Mouse (Mus musculus) urinary bladder, postnatal 25 days (tissue): Measurements from ENCODE around the gene Rpl18a.

ENCODE experiments used
- DNase-seq: peaks from one replicate; pipeline ENCODE4 v3.0.0; 2022; ENCODE audit warnings: low spot score

Gene Rpl18a

DNA sequence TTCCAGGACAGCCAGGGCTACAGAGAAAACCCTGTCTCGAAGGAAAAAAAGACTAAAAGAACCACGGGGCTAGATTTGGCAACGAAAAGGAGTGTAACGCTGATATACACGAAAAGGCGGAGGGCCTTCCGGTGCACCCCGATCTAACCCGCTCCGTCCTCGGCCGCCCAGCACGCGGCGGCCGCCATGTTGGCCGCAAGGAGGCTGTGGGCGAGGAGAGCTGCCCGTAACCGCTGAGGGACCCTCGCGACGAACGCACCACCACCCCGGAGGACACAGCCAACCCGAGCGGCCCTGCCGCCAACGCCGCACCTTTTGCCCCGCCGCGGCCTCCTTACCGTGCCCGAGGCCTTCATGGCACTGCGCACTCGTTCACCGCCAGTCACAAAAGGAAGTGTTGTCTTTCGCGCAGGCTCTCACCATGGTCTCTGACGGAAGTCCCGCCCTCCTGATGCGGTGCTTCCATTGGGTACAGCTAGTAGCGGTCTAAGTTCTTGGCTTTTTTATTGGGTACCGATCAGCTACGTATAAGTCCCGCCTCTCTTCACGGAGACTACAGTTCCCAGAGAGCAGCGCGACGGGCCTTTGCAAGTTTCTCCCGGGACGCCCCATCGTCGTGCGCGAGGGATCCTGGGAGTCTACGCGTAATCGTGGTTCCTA, at the start of gene Rpl18a:
Gene Rpl18a (minus strand): TSS at position 392 of the 660 bp plus-strand sequence.
- peak; percentile 77 for DNase-seq

- DNase-seq: no peak
These were observed 46.0 kb upstream of the Rpl18a start for GRCm38 (mm10) chr8:70943187-70943586.

DNA sequence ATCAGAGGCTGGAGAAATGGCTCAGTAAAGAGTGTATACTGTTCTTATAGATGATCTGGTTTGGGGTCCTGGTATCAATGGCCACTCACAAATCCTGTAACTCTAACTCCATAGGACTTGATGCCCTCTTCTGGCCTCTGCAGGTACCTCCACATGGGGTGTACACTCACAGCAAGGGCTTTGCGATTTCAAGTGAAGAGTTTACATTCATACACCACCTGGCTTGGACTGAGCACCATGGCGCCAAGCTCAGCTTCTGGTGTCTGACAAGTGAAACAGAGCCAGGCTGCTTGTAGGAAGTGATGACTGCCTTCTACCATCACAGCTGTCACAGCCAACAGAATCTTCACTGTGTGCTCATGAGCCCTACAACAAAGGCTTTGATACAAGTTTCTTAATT, 44.3 kb upstream of the Rpl18a start:
- no peak for DNase-seq

DNA sequence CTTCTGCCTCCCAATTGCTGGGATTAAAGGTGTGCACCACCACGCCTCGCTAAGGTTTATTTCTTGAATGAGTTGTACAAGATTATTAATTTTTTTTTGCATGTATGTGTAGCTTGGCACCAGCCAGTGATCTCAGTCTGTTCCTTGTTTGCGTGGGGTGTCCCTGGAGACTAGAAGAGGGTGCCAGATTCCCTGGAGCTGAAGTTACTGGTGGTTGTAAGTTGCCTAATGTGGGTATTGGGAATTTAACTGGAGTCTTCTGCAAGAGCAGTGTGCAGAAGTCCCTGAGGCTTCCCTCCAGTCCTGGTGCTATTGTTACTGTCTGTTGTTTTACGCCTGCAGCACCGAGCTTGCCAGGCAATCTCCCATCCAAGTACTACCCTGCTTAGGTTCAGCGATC, 40.0 kb upstream of the Rpl18a start:
- DNase-seq: no peak

DNA sequence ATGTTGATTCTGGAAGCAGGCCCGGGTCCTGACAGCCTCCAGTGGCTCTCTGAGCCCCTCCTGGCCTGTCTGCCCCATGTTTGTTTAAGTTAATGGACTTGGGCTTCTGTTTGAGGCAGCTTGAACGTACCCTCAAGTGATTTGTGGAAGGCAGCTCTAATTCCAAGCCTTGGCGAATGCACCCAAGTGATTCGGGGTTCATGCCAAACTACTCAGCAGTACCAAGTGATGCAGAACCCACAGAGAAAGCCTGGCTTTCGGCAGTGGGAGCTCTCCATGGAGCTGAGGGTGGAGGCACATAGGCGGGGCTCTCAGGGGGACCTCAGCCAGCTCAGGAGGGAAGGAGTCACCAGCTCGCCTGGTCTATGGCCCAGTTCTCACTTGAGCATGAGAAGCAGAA, 37.6 kb upstream of the Rpl18a start:
- no peak for DNase-seq

GRCm38 (mm10) chr8:70933036-70933435, 35.8 kb upstream of the Rpl18a start:
- DNase-seq: no peak

GRCm38 (mm10) chr8:70931731-70932130, 34.5 kb upstream of the Rpl18a start:
- DNase-seq: no peak

GRCm38 (mm10) chr8:70928778-70929322, 31.6 kb upstream of the Rpl18a start:
- DNase-seq: no peak

DNA sequence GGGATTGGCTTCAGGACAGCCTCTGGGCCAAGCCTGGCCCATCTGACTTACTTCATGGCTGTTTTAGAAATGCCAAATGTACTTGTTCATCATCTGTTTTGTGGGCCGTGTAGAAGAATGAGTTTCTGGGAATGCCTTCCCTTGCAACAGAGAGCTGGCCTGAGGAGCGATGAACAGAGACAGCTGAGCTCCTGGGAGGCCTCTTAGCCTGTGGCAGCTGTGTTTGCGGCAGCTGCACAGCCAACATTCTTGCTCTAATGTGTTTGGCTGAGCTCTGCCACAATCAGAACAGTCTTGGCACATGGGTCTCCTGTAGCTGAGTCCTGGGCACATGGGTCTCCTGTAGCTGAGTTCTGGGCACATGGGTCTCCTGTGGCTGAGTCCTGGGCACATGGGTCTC, 30.9 kb upstream of the Rpl18a start:
- no peak for DNase-seq

DNA sequence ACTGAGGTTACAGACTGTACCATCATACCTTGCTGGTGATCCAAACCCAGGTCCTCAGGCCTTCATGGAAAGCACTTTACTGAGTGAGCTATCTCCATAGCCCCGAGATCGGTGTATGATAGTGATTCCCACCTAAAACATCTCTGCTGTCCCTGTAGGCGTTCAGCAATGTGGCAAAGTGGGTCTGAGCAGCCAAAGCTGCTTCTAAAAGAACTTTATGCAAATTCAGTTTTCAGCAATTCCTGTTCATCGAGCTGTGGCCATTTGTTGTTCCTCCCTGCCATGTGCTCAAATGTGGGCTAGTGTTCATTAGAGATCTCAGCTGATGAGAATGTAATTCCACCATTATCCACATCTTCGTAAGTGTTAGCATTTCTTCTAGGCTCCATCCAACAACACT, 29.2 kb upstream of the Rpl18a start:
- DNase-seq: no peak

DNA sequence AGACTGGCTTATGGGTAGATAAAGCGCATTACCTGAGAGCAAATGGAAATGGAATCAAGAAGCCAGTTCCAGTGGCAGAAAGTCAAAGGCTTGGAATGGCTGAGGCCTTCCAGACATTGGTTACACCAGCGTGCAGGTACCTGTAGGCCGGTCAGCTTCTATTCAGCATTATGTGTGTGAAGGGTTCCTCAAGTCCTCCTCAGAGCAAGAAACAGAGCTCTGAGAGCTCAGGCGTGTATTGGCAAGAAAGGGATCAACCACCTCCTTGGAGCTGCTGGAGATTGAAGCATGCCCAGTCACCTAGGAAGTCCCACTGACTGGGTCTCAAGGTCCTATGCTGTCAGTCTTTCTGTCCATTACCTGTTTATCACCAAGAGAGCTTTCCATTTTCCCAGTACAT, 28.5 kb upstream of the Rpl18a start:
- DNase-seq: no peak

DNA sequence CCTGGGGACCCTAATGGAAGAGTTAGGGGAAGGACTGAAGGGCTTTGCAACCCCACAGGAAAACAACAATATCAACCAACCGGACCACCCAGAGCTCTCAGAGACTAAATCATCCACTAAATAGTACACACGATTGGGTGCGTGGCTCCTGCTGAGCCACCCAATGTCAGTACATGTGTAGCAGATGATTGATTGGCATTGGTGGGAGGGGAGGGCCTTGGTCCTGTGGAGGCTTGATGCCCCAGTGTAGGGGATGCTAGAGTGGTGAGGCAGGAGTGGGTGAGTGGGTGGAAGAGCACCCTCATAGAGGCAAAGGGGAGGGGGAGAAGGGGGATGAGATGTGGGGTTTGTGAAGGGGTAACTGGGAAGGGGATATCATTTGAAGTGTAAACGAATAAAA, 26.9 kb upstream of the Rpl18a start:
- DNase-seq: no peak

DNA sequence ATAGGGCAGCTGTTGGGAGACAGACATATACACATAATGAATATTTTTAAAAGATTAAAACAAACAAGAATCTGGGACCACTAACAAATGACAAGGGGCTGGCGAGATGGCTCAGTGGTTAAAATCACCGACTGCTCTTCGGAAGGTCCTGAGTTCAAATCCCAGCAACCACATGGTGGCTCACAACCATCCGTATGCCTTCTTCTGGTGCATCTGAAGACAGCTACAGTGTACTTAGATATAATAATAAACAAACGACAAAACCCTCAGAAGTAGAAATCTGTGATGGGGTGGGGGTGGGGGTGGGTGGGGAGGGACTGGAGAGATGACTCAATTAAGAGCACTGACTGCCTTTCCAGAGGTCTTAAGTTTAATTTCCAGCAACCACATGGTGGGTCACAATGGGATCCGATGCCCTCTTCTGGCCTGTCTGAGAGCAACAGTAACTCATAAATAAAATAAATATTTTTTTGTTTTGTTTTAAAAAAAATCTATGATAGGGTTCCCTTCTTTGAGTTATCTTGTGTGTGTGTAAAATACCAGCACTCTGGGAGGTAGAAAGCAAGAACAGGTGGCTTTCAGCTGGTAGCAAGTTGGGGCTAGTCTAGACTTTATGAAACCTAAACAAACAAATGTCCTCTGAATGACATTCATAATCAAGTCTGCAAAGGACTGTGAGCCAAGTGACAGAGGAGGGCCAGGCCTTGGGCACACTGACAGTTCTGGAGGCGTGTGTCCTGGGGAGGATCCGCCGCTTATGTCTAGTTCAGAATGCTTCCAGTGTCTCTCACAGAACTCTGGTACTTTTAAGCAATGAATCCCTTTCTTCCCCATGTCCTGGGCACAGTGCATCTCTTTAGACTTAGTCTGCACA, 23.1 kb upstream of the Rpl18a start:
- no peak for DNase-seq

DNA sequence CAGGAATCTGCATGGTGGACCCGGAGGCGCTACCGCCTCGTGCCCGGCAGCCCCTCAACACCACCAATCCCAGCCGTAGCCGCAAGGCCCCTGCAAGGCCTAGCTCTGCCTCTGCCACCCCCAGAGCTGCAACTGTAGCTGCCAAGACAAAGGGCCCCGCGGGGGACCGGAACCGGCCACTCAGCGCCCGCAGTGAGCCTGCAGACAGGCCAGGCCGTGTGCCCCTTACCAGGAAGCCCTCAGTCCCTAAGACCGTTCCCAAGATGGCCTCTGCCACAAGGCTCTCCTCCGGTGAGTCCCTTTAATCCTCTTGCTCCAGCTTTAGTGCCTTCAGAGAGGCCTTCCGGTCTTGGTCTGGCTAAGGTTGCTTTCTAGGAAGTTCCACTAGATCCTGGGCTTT, 17.5 kb upstream of the Rpl18a start:
- no peak for DNase-seq

DNA sequence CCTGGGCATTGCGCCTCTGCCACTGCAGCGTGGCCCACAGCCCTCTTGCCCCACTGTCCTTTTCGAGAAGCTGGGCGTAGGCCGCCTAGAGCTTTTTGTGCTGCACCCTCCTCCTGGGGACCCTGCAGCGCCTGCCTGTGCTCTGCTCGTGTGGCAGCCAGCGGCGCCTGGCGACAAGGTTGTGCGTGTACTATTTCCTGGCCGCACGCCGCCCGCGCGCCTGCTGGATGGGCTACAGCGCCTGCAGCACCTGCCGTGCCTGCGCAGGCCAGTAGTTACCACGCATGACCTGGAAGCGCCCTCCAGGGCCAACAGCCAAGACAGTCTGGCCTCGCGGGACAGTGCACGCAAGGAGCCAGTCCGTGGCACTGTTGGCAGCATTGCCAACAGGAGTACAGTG, 16.3 kb upstream of the Rpl18a start:
- DNase-seq: no peak

DNA sequence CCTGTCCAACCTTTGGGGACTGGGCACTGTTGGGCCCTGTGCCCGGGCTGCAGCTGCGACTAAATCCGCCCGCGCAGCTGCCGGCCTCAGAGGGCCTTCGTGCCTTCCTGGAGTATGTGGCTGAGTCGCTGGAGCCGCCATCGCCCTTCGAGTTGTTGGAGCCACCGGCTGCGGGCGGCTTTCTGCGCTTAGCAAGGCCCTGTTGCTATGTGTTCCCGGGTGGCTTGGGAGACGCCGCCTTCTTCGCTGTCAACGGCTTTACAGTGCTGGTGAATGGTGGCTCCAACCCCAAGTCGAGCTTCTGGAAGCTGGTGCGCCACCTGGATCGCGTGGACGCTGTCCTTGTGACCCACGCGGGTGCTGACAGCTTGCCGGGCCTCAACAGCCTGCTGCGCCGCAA, 15.7 kb upstream of the Rpl18a start:
- DNase-seq: no peak

DNA sequence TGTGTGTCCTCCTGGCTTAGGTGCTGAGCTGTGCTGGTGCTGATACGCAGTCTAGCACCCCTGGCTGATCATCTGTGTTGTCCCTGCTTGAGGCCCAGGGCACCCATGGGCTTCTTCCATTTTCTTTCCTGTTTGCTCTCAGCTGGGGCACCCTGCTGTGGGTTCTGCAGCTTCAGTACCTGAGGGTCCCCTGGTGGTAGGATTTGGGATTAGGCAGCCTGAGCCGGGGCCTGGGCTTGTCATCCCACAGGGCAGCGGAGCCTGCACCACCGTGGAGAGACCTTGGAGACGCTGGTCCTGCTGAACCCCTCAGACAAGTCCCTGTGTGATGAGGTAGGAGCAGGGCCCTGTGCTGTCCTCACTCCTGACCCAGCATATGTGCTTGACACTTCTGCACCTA, 14.4 kb upstream of the Rpl18a start:
- no peak for DNase-seq

GRCm38 (mm10) chr8:70907518-70907917, 10.3 kb upstream of the Rpl18a start:
- DNase-seq: no peak

DNA sequence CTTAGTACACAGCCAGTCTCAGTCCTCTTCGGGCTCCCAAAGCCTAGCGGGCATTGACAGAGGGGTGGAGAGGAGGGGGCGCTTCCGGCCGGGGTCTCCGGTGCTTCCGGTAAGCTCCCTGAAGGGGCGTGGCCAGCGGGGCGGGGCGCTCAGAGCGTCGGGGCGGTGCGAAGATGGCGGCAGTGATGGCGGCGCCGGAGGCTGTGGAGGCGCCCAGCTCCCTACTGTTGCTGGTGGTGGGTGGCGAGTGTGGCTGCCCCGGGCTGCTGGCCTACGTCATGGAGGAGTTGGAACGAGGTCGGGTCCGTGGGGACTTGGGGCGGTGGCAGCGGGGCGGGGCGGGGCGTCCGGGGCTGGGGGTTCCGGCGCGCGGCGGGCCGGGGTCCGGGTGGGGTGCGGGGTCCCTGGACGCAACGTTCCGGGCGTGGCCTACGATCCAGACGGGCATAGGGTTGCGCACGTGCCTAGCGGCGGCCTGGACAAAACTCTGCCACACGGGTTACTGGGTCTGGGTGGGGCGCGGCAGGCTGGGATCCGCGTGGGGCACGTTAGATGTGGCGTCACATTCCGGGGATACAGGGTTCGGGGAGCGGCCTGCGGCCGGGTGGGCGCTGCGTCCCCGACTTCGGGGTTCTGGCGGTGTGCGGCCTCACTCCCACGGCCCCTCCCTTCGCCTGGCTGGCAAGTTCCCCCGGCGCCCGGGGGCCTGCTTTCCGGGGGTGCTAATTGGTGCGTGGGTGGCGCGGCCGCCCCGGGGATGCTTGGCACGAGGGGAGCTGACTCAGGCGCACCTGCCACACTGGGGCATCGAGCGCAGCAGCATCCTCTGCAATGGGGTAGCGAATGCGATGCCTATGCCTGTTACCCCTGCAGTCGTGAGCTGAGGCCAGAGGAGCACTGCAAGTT, 8.9 kb upstream of the Rpl18a start, which contains the start of gene Map1s:
Gene Map1s (plus strand): TSS at position 102 of the 906 bp plus-strand sequence.
- peak; percentile 78 for DNase-seq

- no peak for DNase-seq
These were observed 8.2 kb upstream of the Rpl18a start for GRCm38 (mm10) chr8:70905463-70905830.

GRCm38 (mm10) chr8:70904532-70904931, 7.3 kb upstream of the Rpl18a start:
- DNase-seq: no peak

DNA sequence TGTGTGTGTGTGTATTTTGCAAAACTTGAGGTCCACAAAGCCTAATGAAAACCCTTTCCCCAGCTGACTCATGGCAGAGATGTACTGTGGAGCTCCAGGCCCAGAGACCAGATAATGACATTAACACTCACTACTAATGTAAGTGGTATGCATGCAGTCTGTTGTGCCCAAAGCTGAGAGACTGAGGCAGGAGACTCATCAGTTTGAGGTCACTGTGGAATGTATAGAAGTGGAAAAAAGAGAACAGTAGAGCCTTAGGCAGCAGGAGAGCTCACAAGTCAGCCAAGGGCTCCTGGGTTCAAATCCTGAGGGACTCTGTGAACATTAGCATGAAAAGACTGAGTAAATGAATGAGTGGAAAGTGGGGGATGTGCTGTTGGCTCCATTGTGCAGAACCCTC, 6.4 kb upstream of the Rpl18a start:
- no peak for DNase-seq
